Mouse (Mus musculus) cerebellum, postnatal 36 days (tissue): ENCODE measurements around the gene Arl16.
"Not testable (repeated sequence)": the region's sequence is repeated elsewhere in the genome, so short reads cannot be mapped to it uniquely, and the experiment has no call there.

Experiments used
- DNase-seq, 2 experiments: peaks; one replicate each; pipeline ENCODE4 v3.0.0; 2021 to 2022; ENCODE audit warnings: mixed read lengths in 2 of 2

The Arl16 gene

GRCm38 (mm10) chr11:120467051-120467735, at the start of gene Arl16:
TSS of gene Arl16 (minus strand) at chr11:120467607.
- DNase-seq: peak; percentile 91 to 92

- no peak for DNase-seq
These were observed 49.7 kb upstream of the Arl16 start for GRCm38 (mm10) chr11:120517147-120517546.

DNA sequence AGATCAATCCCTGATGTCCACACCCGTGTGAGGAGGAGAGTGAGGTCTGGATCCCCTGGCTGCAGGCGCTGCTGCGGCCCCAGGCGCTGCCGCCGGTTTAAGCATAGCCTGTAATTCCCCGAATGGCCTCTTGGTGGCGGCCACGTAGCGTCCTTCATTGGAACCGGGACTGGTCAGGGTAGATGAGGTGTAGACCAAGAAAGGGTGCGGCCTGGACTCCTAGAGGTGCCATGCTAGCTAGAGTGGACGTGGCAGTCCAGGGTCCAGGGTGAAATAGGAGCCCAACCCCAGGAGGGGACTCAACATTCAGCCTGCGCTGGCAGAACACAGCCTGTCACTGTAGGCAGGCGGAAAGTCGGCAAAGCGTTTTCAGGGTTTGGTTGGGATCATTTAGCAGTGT, 48.2 kb upstream of the Arl16 start:
- peak; percentile 92 to 96 for DNase-seq

DNA sequence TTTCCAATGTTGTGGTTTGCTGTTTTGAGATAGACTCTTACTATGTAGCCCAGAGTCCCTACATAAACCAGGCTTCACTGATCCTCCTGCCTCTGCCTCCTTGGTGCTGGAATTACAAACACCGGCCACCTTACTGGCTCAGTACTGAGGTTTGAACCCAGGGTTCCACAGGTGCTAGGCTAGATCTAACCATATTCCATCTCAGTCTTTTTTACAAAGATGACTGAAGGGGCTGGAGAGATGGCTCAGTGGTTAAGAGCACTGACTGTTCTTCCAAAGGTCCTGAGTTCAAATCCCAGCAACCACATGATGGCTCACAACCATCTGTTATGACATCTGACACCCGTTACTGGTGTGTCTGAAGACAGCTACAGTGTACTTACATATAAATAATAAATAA, 46.9 kb upstream of the Arl16 start:
- DNase-seq: not testable (repeated sequence)

DNA sequence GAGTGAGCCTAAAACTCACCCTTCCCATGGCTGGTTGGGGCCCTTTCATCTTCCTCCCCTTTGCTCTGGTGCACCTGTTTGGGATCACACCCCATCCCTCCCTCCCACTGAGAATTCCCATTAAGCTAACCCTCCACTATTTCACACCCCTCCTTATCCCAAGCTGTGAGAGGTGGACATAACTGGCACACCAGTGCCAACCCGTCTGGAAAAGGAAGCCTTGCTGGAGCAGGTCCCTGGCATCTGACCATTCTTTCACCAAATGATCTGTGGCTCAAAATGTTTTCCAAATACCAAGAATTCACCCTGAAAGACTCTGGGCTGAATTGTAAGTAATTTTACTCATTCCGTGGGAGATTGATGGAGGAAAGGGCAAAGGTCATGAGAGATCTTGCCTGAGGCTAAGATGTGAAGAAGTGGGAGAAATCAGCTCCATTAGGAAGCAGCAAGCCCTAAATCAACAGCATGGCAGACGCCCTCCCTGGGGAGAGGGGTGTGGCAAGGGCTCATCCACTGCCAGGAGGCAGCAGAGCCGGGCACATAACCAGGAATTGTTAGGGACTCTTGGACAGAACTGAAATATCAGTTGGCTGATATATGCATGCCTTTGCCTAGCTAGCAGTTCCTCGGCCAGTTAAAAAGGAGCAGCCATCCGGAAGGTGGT, 45.5 kb upstream of the Arl16 start:
- peak; percentile 66 to 68 for DNase-seq

- DNase-seq: no peak
These were observed 43.1 kb upstream of the Arl16 start for GRCm38 (mm10) chr11:120510375-120511030.

DNA sequence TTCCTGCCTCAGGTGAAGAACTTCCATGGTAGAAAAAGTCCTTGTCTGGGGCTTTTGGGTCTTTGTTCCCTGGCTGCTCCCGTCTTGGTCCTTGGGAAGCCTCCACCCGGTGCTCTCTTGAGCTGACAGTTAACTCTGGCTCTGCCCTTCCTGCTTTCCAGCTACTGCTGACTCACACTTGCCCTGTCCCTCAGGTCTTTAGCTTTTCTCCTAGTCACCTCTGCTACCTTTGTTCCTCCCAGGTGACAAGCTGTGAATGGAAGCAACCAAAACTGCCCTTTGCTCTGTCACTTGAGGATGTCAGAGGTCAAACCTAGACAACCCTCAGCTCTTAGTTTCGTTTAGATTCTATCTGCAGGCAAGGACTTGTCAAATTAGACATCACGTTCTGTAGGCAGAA, 42.5 kb upstream of the Arl16 start:
- no peak for DNase-seq

DNA sequence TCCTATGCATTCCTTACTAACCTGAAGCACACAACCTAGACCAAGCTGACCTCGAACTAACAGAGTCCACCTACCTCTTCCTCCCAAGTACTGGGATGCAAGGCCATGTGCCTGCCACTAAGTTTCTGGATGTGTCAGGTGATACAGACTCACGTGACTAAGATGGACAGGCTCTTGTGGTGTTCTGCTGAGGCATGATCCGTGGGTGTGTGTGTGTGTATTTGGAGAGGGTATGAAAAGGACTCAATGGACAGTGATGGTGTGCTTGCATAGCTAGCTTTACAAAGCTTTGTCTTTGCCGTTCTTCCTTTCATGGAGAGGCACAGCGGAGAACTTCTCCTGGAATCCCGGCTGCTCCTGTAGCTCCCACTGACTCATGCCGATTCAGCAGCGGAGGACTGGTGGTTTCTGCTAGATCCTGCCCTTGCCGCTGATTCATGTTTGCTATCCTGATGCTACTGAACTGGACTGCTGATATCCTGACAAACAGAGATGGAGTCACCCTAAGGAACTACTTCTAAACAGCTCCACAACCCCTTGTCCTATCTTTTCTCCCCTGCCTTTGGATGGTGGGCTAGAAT, 41.0 kb upstream of the Arl16 start:
- no peak for DNase-seq

DNA sequence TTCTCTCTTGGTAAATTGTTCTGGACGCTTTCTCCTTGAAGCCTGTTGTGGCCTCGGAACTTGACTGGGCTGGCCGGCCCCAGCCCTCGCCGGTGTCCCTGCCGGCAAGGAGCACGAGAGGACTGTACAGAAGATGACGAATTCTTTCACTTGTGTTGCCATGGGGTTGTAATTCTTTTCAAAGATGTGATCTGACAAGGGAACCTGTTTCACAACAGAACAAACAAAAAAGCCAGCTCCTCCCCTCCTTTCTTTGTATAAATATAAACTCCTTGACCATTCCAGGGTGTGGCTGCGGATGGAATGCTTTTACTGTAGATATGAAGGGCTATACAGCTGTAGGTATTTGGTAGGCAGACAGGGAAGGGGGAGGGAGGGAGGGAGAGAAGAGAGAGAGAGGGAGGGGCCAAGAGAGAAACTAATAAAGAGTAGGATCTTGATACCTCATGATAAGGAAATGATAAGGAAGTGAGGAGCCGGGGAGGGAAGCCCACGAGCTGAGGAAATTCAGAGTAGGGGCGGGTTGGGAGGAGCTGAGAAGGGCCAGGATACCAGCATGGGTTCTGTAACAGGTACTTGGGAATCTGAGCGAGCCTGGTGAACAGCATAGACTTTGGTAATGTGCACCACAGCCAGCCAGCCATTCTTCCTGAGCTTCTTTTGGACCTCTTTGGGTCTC, 40.3 kb upstream of the Arl16 start:
- DNase-seq: no peak

DNA sequence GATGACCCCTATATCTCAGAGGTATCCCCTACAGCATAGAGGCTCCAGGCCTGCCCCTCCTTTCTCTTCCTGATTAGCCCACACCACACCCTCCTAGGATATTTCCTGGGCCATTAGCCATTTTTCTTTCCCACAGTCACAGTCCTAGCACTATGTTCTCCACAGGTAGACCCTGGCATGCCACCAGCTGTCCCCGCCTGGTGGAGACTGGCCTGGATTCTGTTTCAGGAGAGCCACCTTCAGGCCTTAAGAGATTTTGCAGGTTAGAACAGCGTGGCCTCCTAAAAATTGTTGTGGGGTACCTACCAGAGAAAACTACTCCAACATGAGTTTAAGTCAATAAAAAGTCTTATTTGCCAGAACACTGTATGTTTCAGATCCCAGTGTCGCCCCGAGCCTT, 39.5 kb upstream of the Arl16 start:
- peak; percentile 54 to 68 for DNase-seq

DNA sequence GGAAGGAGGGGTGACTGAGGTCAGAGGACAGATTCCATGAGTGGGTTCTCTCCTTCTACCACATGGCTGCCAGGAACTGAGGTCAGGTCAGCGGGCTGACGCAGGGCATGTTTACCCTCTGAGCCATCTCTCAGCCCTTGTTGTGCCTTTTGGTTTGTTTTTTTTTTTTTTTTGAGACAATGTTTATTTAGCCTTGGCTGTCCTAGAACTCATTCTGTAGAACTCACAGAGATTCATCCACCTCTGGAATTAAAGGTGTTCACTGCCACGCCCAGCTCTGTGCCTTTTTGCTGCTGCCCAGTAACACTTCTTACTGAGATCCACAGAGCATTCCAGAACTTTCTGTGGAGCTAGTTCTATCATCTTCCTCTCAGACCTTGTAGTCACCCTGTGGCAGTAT, 38.3 kb upstream of the Arl16 start:
- DNase-seq: no peak

- DNase-seq: no peak
These were observed 34.3 kb upstream of the Arl16 start for GRCm38 (mm10) chr11:120501701-120502100.

DNA sequence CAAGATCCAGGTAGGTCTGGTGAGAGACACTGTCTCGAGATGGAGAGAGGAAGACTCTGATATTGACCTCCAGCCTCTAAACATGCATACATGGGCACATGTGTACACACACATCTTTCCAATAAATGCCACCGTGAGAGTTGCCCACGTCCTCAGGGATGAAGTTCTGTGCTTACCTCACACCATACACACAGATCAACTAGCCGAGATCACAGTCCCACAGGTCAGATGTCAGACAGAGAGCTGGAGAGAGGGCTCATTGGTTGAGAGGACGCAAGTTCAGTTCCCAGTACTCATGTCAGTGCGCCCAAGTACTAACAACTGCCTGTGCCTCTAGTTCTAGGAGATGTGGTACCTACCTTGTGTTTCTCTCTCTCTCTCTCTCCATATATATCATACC, 33.6 kb upstream of the Arl16 start:
- no peak for DNase-seq

GRCm38 (mm10) chr11:120500357-120500756, 33.0 kb upstream of the Arl16 start:
- no peak for DNase-seq

DNA sequence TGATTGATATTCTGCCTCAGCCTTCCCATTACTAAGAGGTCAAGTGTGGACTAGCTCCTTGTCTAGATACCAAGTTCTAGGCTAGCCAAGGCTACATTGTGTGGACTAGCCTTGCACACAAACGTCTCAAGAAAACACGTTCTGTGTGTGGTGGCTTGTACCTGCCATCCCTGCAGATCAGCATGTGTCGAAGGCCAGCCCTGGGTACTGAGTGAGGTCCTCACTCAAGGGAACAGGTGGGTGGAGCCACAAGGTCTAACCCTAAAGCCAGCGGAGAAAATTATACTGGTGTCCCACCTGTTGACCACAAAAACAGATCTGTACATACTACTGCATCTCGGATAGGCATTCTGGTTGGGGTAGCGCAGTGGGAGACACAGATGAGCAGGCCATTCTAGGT, 32.5 kb upstream of the Arl16 start:
- no peak for DNase-seq

- no peak for DNase-seq
These were observed 31.5 kb upstream of the Arl16 start for GRCm38 (mm10) chr11:120498891-120499290.

- DNase-seq: no peak
These were observed 30.8 kb upstream of the Arl16 start for GRCm38 (mm10) chr11:120498226-120498625.

DNA sequence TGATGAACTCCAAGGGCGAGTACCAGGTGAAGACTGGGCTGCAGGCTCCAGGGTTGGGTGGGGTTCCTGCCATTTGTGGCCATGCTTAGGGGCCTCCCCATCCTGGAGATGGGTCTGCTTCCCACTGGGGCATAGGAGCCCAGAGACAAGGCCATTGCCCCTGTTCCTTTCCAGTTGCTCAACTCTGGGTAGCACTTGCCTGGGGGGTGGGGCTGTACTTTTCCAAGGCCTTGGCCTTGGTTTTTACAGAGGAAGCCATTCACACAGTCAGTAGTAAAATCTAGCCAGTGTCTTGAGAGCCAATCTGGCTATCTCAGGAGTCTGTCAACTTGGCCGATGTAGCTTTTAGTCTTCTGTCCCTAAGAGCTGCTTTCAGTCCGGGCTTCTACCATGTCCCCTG, 30.0 kb upstream of the Arl16 start:
- DNase-seq: no peak

GRCm38 (mm10) chr11:120493911-120494310, 26.5 kb upstream of the Arl16 start:
- DNase-seq: no peak

DNA sequence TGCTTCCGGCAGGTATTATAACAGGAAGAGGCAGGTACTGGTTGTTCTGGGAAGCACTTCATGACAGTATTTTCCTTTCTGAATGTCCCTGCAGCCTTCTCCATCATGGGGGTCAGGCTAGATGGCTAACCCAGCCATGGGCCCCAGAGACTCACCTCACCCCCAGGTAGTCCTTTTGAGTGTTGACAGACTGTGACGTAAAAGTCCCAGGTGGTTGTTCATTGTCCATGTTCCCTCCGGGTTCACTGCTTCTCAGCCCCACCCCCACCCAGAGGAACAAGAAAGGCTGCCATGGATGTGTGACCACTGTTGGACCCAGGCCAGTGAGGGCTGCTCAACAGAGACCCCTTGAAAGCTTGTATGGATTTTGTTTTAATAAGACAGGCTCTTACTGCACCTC, 25.9 kb upstream of the Arl16 start:
- no peak for DNase-seq

DNA sequence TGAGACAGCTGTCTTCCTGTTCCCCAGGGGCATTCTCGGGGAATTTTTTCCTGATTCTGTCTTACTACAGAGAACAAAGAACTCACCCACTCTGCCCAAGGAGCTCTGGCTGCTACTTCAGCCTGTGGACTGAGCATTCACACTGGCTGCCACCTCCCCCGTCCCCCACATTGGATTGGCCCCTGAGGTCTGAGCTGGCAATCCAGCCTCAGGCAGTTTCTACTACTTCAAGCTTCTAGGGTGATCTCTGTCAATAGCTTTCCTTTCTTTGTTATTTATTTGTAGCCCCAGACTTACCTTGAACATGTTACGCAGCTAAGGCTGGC, 25.4 kb upstream of the Arl16 start:
- DNase-seq: no peak

DNA sequence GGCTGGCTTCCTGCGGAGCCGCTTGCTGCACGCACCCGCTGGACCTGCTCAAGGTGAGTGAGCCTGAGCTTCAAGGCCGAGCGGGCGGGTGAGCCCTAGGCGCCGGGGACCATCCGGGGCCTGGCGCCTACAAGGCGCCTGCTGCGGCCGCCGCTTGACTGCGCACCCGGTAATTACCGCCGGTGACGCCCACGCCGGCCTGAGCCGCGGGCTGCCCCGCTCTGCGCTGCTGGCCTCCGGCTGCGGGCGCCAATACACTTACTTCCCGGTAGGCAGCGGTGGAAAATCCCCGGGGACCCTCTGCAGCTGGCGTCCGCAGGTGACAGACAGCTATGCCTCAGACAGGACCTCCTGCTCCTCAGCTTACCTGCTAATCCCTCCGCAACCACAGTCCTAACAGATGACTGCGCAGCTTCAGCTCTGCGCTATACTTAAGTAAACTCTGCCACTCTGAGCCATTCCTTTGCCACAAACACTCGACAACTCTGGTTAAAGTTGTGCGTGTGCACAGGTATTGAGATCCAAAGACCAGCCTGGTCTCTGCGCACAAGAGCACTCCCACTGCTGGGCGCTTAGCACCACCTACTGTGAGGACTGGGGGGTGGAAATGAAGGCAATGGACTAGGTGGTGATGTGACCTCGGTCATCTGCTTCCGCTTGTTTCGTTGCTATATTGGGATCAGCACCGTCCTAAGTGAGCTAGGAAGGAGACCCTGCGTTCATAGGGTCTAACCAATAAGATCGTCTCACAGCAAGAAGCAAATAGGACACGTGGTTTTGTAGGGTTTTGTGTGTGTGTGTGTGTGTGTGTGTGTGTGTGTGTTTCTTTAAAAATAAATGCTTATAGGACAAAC, 24.8 kb upstream of the Arl16 start:
- no peak for DNase-seq
